Mouse (Mus musculus) embryo, embryonic 11.5 days (tissue): ENCODE results near the gene 1810043G02Rik.
"Not testable (repeated sequence)": the region's sequence is repeated elsewhere in the genome, so short reads cannot be mapped to it uniquely, and the experiment has no call there.

Source experiments
- DNase-seq: peaks from one replicate; pipeline ENCODE4 v3.0.0-alpha.2; 2012; ENCODE audit warnings: low read depth, low spot score

The 1810043G02Rik gene

DNA sequence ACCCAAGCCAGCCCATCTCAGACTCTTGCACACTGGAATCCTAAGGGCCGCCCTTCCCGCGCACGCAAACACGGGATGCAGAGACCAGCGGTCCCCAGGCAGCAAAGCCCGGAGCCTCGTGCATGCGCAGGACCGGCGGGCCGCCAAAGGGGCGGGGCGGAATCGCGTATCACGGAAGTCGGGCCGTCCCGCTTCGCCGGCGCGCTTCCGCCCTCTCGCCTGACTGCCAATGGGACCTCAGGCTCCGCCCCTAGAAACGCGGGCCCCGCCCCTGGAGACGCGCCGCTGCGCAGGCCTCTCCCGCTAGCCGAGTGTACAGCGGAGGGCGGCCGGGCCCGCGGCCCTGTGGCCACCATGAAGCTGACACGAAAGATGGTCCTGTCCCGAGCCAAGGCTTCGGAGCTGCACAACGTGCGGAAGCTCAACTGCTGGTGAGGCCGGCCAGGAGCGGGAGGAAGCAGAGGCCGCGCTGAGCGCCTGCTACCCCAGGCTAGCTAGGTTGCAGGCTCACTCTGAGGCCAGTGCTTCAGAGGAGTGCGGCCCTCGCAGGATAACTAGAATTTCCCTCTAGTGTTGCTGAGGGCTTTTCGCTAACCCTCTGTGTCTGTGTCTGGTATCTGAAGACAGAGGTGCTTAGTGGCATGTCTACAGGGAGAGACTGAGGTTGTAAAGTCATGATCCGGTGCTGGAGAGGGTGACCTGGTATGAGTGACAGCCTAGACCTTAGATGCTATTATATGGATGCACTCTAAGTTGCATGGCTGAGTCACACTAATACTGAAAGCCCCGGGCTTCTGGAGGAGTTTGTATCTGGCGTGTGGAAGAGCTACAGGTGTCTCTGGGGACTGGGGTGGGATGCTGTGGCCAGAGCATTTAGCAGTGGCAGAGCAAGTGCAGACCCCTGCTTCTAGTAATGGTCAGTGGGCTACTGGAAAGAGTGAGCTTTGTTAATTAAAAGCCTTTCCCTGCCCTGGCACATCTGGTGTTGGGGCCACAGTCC, at the start of gene 1810043G02Rik:
1810043G02Rik (plus strand) TSS at position 174 of the 1,000 bp plus-strand sequence.
- DNase-seq: peak; percentile 96

GRCm38 (mm10) chr10:77939685-77940084, 38.6 kb upstream of the 1810043G02Rik start:
- no peak for DNase-seq

DNA sequence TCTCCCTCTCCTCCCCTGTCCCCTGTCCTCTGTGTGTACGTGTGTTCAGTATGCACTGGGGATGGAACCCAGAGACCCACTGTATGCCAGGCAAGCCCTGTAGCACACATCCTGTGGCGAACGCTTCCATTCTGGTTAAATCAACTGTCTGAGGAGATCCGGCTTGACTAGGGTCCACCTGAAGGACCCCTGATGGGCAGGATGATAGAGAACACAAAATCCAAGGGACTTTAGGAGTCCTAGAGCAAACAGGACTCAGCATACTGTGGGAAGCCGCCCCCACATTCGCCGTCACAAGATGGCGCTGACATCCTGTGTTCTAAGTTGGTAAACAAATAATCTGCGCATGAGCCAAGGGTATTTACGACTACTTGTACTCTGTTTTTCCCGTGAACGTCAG, 27.9 kb upstream of the 1810043G02Rik start:
- not testable (repeated sequence) for DNase-seq

DNA sequence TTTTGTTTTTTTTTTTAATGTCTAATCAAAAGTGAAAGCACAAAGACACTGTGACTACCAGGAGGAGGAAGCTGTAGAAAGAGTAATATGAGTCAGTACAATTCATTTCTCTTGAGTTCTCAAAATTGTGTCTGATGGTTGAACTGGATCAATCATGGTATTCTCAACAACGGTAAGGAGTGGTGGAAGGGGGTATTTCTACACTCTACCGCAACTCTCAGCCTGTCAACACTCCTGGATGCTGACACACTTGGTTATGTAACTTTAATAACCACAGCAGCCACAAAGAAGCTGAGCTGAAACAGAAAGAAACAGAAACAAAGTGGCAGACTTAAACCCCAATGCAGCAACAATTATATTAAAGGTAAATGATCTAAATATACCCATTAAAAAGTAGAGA, 15.6 kb upstream of the 1810043G02Rik start:
- DNase-seq: no peak

DNA sequence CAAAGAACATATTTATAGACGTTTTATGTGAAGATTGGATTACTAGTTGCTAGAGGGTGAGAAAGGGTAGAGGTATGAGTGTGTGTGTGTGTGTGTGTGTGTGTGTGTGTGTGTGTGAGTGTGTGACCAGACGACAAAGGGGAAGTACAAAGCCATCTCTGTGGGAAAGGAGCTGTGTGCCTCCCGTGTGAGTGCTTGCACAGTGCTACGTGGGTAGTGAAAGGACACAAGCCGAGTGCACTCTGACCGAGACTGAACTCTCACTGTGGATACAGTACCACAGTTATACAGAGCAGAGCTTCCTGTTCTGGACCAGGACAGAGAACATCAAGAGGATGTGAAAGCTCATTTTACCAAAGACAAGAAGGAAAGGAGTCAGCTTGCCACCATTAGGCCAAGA, 14.4 kb upstream of the 1810043G02Rik start:
- no peak for DNase-seq

DNA sequence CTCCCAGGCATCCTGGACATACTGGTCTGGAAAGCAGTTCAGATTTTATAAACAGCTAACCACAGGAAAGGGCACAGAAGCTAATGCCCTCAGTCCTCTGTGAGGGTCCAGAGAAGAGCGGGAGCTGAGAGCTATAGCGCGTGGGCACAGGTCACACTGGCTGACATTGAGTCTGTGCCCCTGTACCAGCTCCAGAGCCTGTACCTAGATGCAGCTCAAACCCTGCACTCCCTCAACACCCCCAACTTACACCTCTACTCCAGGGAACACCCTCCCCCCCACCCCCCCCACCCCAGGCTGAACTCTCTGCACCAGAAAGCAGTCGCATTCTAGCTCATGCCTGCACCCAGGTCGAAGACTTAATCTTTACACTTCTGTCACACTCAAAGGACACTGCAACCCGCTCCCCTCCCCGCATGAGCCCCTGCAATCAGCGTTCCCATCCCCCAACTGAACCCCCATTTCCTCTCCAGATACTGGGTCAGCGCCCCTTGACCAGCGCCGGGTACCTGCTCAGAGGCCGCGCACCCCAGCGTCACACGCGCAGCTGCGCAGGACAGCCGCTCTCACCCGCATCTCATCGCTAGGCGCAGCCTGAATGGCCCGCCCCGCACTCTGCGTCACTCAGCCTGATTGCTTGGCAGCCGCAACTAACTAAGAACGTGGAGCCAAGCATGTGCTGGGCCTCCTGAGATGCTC, 8.9 kb upstream of the 1810043G02Rik start:
- no peak for DNase-seq

- no peak for DNase-seq
Measured at GRCm38 (mm10) chr10:77969973-77970325, 8.4 kb upstream of the 1810043G02Rik start.

GRCm38 (mm10) chr10:77970481-77970880, 7.8 kb upstream of the 1810043G02Rik start, which contains the start of gene Trpm2:
TSS of gene Trpm2 (minus strand) at chr10:77970563.
- no peak for DNase-seq

DNA sequence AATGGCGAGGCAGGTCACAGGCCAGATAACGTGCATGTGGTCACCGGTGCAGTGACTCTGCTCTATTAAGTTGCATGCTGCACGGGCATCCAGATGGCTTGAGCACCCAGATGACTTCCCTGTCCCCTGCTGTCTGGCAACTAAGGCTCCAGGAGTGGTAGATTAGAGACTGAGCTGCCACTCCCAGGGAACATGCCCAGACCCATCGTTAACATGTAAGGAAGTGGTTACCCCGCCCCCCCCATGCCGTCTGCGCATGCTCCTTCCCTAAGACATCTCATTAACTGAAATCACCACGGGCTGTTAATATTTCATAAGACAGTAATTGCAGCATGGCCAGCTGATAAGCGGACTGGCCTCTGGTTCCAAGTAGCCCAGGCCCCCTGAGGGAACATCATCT, 7.1 kb upstream of the 1810043G02Rik start:
- no peak for DNase-seq

DNA sequence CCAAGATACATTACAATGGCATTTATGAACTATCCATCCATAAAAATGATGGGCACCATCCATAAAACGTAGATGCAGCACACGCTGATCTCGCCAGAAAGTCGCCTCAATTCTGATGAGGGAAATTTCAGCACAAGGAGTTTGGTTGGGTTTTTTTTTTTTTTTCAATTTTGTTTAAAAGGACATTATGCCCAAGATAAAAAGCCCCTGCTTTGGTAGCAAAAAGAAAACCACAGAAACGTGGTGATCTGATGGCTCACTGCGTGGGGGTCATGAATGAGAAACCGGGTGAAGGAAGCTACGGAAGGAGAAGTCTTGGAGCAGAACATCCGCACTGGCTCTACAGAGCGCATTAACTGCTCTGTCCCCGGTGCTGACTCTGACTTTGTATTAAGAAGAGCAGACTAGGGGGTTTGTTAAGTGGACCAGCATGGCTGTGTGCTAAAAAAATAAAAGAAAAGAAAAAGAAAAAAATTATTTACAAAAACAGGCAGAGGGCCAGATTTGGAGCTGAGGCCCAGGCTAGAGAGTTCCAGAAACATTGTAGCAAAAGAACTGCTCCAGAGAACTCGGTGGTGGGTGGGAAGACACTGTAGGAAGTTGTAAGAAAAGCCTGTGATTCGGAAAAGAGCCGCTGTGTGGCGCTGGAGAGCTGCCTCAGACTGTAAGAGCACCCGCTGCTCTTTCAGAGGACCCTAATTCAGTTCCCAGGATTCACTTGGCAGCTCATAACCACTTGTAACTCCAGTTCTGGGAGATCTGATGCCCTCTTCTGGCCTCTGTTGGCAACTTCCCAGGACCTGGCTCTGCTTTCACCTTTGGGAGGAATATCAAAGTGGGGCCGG, 6.4 kb upstream of the 1810043G02Rik start:
- no peak for DNase-seq

- no peak for DNase-seq
Measured at GRCm38 (mm10) chr10:77974323-77974722, 4.0 kb upstream of the 1810043G02Rik start.

- DNase-seq: no peak
Measured at GRCm38 (mm10) chr10:77974811-77975210, 3.5 kb upstream of the 1810043G02Rik start.

DNA sequence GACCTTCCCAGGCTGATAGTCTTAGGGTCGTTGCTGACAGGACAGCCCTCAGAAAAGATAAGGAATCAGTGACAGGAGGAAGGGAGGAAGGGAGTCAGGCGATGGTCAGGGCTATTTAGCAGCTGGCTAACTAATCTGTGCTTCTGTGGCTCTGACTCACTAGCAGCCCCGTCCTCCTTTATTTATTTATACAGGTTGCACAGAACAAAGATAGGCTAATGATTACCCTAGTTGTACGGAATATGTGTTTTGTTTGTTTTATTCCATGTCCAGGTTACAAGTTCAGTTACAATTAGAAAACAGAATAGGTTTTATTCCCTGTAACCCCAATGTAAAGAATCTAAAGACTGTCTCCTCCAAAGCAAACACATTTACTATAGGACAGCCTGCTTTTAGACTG, 2.7 kb upstream of the 1810043G02Rik start:
- no peak for DNase-seq

DNA sequence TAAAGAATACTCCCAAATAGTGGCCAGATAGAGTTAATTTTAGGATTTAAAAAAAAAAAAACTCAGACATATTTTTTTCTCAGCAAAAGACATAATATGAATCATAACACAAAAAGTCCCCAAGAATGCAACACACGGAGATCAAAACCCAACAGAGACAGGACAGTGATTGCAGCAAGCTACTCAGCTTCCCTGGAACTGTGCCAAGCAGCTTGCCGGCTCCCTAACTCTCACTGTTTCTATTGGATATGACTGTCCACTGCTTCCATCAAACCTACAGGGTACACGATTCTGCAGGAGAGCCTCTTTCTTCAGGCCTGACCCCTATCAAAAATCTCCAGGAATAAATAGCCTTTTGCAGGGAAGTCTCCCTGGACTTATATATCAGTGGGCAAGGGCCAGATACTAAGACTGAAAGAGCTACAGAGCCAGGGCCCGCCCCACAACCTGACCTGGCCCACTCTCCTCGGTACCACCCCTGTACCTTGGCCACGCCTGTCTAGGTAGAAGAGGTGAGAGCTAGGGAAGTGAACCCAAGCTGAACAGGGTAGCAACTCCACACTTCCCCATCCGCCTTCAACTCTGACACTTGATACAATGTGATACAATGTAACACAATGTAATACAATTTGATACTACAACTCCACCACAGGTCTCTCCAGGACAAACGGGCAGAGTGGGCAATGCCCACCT, 1.7 kb upstream of the 1810043G02Rik start:
- no peak for DNase-seq

DNA sequence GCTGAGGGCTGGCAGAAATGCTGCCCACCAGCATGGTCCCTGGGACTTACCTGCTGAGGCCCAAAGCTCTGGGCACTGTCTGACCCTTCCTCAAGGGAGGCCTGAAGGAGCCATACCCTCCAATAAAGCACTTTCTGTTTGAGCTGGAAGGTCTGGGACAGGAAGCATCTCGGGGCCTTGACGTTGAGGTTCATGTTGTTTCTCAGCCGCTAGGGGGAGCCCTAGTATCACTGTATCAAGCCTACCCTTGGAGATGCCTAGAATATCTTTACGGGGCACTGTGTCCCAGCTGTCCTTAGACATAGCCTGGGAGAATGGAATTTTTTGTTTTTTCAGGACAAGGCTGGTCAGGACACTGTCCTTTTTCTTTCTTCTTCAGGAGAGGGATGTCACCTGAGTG, 6.3 kb downstream of the 1810043G02Rik start:
- peak; percentile 78 for DNase-seq

DNA sequence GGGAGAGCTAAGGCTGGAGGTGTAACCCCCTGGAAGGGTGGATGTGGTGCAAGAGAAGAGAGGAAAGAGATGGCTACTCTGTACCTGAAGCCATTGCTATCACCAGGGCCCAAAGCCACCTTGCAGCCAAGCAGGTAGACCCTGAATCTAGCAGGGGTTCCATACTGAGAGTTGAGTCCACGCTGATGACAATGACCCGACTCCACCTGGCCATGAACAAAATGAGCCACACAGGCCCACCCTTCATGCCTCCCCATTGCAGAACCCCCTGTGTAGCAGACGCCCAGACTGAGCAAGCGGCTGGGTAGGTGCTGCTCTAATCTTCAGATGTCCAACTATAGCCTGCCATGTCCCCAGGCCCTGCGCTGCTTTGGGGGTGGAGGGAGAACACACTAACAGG, 7.5 kb downstream of the 1810043G02Rik start:
- DNase-seq: no peak

DNA sequence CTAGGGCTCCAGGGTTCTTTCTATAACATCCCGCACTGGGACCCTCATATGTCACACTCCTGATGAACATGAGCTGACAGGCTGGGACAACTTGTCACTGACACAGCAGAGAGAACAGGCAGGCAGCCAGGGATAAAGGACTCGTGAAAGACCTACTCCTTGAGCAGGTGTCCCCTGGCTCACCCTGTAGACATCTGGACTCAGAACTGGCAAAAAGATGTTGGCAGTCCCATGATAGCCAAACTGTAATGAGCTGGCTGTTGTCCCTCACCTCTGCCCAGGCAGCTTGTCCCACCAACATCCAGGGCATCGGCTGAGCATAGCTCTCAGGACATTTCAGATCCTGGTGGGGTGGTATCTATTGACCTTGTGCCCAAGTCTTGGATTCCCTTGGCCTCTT, 17.3 kb downstream of the 1810043G02Rik start:
- no peak for DNase-seq

- no peak for DNase-seq
Measured at GRCm38 (mm10) chr10:78000200-78000599, 21.9 kb downstream of the 1810043G02Rik start.

DNA sequence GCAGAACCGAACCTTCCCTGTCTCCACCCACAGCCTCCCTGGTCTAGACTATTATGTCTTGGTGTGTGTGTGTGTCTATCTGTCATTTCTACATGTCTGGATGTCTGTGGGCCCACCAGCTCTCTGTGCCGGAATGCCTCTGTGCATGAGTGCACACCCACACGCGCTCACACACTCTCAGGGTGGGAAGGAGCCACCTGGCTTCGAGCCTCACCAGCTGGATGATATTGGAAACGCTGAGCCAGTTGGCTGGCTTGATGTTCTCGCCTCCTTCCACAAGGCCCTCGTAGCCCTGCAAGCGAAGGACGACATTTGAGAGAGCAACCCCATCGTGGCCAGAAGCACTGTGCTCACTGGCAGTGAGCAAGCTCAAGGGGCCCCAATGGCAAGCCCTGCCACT, 23.5 kb downstream of the 1810043G02Rik start:
- no peak for DNase-seq

DNA sequence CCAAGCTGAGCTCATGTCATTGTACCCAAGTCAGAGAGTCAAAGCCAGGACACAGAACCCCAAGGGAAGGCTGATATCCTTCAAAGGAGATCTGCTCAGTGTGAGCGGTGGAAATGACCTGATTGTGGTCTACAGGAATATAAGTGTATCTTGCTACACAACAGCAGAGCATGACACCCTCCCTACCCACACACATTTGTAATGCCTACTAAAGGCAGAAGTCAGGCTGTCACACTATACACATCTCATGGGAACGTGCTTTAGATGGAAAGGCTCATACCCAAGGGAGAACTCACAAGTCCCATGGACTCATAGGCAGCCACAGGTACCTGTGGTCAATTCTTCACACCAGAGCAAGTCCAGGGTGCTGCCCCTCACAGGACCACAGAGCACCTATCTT, 24.0 kb downstream of the 1810043G02Rik start:
- DNase-seq: no peak

DNA sequence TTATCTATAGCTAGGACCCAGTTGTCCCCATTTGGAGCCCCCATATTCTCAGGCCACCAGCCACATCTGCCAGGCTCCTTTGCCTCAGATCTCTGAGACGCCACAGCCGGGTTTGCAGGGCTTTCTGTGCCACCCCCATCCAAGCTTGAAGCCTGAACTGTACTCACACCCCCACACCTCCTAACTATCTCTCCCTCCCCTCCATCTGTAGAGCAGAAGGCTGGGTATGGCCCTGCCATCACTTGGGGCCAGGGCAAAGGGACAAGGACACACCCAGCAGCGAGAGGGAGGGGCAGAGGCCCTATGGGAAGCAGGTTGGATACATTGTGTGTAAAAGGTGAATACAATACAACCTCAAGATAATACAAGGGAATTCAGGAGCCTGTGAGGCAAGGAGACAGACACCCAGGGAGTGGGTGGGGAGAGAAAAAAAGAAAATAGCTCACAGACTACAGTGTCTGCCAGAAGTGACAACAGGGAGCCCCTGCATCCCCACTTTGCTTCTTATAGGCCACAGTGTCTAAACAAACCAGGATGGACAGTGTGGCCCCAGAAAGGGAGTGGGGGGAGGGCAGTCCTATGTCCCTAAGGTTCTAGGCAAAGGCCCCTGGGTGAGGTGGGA, 26.3 kb downstream of the 1810043G02Rik start:
- DNase-seq: no peak
